Mouse (Mus musculus) testis, adult 2 months (tissue): ENCODE measurements around the gene Ucn3.

Source experiments
- CTCF ChIP-seq: fragments of 200-500 bp; IDR thresholded peaks from 2 replicates; pipeline ENCODE4 v1.5.1; 2012; ENCODE audit warnings: low read depth, mild to moderate bottlenecking, inconsistent platforms, low read length, moderate library complexity; ENCODE audit not compliant: control insufficient read depth, insufficient read depth, insufficient replicate concordance
- POLR2A ChIP-seq: fragments of 200-500 bp; IDR thresholded peaks from 2 replicates; pipeline ENCODE4 v1.6.1; 2012; ENCODE audit warnings: low read depth, mild to moderate bottlenecking, inconsistent platforms, low read length, moderate library complexity; ENCODE audit not compliant: control insufficient read depth

- TF ChIP-seq CTCF, result no peak
- no peak for TF ChIP-seq POLR2A
Observed at GRCm38 (mm10) chr13:3892601-3893000, 52.5 kb downstream of the Ucn3 start.
